Mouse (Mus musculus) urinary bladder, adult 2 months (tissue): Measurements from ENCODE around the gene Dhdh. TPM values are rescaled to one million over a fixed set of nuclear protein-coding genes. Genes with fewer than 3 reads are reported as not detected.
A peak's percentile ranks its signal among the peaks of the same experiment; 100 is the strongest.

Experiments used
- DNase-seq: peaks from one replicate; pipeline ENCODE4 v3.0.0; 2022; ENCODE audit warnings: low spot score
- polyA plus RNA-seq: library from polyadenylated mRNA; depleted of rRNA; stranded (reverse); fragments of >200 nt; gene quantifications from 2 replicates; pipeline ENCODE4 v1.2.3, GENCODE M21; 2012; rRNA removed

Gene Dhdh
- polyA plus RNA-seq, 1 experiment = 5.7 TPM

DNA sequence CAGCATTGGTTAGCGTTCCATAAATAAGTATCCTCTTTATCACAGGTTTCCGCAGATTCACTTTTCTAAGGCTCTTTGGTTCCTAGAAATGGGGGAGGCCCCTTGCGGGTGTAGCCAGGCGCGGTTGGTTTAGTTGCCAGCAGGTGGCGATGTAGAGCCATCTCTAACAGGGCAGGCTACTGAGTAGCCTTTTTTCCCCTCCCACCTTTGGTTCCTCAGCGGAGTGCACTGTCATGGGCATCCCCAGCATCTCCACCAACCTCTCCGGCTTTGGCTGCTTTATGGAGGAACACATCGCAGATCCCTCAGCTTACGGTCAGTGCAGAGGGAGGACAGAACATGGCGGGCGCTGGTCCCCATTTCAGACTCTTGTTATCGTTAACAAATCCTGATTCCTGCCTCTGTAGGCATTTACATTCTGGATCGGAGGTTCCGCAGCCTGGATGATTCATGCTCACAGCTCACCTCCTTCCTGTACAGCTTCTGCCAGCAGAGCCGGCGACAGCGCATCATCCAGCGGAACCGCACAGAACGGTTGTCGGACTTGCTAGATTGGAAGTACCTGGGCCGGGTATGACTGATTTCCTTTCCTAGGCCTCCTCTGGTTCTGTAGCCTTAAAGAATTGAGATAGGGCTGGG is 37.1 kb downstream of the Dhdh start:
- DNase-seq = no peak

DNA sequence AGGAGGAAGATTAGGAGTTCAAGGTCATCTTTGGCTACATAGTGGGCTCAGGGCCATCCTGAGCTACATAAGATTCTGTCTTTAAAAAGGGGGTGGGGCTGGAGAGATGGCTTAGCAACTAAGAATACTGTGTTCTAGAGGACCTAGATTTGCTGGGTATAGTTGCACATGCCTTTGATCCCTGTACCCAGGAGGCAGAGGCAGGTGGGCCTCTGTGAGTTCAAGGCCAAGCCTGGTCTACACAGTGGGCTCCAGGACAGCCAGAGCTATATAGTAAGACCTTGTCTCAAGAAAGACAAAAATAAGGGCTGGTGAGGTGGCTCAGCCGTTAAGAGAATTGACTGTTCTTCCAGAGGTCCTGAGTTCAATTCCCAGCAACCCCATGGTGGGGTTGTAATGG is 38.6 kb downstream of the Dhdh start:
- no peak for DNase-seq

DNA sequence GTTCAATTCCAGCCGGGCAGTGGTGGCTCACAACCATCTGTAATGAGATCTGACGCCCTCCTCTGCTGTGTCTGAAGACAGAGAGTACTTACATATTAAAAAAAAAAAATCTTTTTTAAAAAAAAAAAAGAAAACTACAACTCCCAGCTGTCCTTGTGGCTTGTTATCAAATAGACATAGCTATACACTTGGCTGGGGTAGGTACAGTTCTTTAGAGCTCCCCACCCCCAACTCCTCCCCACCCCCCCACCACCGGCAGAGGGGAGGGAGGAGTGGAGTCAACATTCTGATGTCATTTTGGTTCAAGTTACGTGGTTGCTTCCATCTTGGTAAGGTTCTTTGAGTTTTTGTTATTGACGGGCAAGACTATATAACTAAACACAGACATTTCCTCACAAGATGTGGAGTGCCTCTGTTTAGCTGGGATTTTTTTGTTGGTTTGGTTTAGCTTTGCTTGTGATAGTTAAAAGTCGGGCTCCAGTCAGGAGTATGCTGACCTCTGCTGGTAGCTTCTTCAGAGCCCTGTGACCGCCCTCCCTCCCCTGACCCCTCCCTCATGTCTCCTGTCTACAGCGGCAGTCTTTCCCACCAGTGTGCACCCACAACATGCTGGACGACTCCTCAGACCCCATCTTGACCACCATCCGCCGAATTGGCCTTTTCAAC is 41.1 kb downstream of the Dhdh start:
- no peak for DNase-seq

DNA sequence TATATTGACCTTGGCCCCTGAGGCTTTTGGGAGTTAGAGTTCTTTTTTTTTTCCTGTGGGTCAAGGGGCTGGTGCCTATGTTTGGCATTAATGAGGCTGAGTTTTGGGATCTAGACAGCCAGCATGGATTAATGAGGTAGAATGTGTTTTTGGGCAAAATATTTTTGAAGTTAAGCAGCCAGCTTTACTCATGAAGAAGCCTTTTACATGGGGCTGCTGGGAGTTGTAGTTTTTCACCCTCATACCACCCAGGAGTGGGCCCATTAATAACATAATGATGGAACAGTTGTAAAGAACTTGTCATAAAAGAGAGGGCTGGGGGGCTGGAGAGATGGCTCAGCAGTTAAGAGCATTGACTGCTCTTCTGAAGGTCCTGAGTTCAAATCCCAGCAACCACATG is 42.0 kb downstream of the Dhdh start:
- no peak for DNase-seq

DNA sequence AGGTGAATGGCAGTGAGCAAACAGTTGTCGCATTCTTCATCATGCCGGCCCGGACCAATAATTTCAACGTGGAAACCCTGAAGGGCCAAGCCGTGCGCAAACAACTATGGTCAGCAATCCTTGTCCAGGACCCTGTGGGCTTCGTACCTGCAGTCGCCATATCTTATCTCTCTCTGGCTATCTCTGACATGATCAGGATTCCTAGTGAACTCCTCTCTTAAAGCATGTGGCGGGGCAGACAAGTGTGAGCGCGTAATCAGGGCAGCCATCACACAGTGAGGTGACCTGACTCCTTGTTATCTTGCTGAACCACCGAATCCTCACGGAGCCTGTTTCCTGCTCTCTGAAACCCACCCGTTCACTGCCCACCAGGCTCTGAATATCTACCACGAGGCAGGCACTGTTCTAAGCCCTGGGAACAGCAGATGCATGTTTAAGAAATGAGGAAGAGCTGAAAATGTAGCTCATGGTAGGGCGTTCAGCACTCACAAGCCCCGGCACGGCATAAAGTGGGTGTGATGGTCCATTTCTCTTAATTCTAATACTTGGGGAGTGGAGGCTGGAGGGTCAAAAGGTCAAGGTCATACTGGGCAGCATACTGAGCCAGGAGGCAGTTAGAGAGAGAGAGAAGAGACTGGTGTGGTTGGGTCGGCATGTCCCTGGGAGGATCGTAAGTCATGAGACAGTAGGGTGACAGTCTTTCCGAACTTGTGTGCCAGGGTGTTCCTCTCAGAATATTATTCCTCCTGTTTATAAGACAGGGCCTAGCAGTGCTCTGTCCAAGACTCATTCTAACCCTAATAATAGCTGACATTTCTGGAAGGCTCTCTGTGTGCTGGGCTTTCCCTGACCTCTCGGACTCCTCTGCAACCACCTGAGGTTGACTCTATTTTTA is 44.8 kb downstream of the Dhdh start:
- no peak for DNase-seq

DNA sequence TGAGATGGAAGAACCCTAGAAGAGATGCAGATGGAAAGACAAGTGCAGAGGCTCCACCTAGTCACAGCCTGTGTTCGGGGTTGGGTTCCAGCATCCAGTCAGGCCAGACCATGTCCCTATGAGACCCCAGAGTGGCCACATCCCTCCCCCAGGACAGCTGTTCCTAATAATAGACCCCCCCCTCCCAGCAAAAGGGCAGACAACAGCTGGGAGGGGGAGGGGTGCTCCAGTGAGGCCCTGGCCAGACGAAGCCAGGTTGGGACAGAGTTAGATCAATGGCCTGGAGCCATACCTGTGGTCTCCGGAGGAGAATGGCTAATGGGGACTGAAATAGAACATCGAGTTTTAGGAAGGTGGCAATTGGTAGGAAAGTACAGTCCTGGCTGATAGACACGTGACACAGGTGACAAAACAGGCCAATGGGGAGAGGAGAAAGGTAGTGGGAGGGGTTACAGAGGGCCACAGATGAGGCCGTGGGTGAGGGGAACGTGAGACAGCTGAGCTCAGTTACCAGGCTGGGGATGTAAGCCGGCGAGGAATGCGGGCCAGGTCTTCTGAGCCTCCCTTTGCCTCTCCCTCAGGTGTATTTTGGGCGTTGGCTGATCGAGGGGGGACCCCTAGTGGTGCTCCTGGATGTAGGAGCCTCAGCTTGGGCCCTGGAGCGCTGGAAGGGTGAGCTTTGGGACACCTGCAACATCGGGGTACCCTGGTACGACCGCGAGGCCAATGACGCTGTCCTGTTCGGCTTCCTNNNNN is 50.9 kb downstream of the Dhdh start, which contains the start of gene Ruvbl2:
Gene Ruvbl2, minus strand, starts transcription at position 576 of the 756 bp plus-strand sequence.
- no peak for DNase-seq

DNA sequence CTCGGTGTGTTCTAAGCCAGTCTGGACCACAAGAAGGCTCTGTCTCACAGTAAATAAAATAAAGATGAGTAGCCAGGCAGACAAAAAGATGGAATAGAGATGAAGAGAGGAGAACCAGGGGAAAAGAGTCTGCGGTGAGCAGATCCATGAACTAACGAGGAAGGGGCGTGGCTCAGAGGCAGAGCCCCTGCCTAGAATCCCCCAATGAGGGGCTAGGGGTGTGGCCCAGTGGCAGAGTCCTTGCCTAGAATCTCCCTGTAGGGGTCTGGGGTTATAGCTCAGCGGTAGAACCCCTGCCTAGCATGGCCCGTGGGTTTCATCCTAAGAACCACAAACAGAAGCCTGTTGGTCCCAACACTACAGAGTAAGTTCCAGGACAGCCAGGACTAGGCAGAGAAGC is 51.6 kb downstream of the Dhdh start:
- no peak for DNase-seq

DNA sequence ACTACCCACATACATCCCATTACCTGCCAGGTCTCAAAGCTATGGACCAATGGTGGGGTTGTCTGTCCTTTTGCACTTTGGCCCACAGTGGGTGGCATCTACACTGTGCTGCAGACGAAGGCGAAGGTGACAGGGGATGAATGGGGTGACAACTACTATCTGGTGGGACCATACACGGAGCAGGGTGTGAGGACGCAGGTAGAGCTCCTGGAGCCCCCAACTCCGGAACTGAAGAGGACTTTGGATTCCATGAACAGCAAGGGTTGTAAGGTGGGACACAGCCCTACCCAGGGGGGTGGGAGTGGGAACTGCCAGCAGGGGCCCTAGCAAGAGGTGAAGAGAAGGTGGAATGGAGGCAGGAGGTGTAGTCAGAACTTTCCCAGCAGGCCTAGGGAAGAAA is 52.2 kb downstream of the Dhdh start:
- DNase-seq = no peak

DNA sequence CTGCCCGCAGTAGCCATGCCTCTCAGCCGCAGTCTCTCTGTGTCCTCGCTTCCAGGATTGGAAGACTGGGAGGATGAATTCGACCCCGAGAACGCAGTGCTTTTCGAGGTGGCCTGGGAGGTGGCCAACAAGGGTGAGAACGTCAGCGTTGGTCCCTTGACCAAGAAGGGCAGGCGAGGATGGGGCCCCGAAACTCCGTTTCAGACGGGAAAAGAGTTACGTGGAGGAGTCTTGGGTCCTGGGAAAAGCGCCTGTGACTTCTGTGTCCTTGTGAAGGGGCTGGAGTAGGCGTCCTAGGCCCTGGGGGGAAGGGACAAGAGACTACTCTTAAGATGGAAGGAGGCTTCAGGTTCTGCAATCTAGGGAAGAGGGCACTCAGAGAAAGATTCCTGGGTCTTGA is 53.6 kb downstream of the Dhdh start:
- no peak for DNase-seq

DNA sequence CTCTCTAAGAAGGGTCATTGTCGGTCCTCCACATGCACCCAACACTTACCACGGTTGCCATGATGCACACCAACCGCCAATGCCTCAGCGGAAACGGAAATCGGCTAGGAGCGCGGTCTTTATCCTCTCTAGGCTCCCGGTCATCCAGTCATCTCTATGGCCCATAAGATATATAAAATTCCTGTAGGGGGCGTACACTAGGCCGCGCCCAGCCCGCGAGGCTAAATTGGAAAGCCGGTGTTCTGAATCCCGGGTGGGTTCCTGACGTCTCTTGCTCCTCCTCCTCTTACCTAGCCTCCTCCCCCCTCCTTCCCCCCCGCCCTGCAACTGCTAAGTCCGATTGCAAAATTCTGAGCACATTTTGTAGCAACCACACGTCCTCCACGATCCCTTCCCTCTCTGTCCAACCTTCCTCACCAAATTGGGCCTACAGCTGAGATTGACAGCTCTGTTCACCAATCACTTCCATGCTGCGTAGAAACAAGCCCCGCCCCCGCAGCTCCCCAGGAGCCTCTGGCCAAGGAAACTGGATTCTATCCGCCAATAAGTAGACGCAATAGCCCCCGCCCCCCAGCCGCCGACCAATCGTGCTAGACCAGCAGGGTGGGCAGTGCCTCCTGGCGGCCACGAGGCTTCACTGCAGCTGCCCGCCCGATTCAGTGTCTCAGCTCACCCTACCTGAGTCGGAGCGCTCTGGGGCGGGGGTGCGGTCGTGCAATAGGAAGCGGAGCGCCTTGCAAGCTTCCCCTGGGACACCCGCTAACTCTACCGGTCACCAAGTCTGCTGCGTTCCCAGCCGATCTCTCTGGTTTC is 54.2 kb downstream of the Dhdh start, which contains the start of gene Gys1:
Gene Gys1, plus strand, starts transcription at position 642 of the 813 bp plus-strand sequence.
- peak; percentile 98 for DNase-seq

DNA sequence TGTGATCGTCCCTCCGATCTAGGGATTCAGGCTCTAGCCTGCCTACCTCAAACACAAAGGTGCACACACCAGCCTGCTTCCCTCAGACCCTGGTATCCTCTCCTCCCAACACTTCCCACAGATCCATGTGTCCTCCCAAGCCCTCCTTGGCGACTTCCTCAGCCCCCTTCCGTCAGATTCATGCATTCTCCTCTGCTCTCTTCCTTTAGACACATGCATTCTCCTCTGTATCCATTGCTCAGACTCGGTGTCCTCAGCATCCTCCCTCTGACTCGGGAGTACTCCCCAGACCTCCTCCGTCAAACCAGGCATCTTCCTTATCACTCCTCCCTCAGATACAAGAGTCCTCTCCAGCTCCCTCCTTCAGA is 54.8 kb downstream of the Dhdh start:
- no peak for DNase-seq

DNA sequence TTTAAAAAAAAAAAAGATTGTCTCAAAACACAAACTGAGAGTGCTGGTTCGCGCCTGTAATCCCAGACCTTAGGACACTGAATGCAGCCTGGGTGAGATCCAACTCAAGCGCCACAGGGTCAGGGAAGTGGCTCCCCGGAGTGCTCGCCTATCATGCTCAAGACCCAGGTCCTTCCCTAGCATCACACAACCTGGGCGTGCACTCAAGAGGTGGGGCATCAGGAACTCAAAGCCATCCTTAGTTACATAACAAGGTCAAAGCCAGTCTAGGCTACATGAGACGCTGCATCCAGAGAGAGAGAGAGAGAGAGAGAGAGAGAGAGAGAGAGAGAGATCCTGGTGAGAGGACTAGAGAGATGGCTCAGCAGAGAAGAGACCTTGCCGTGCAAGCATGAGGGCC is 62.0 kb downstream of the Dhdh start:
- DNase-seq = no peak

DNA sequence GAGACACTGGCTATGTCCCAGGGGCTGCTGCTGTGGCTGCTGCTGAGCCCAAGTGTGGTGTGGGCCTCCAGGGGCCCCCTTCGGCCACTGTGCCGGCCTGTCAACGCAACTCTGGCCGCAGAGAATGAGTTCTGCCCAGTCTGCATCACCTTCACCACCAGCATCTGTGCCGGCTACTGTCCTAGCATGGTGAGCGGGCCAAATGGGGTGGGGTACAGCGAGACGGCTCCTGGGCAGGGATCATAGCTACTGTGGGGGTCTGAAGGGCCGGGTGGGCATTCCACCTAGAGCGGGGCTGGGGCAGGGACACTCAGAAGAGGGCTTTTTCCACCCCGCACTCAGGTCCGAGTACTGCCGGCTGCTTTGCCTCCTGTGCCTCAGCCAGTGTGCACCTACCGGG is 67.4 kb downstream of the Dhdh start:
- no peak for DNase-seq

Other genes with a start within 250 kb of the Dhdh start
- 12.3 and 15.1 TPM in 2 replicates for gene Cd37, start 249.7 kb downstream of the Dhdh start, polyA plus RNA-seq
- not detected in 2 replicates for gene Slc6a16, start 247.7 kb downstream of the Dhdh start, polyA plus RNA-seq
- gene Slc6a21, start 211.3 kb downstream of the Dhdh start, polyA plus RNA-seq = not detected in 2 replicates
- 33.6 and 39.8 TPM in 2 replicates for gene Trpm4, start 155.0 kb downstream of the Dhdh start, polyA plus RNA-seq
- gene Hrc, start 153.5 kb downstream of the Dhdh start, polyA plus RNA-seq = 0.59 and 1.1 TPM in 2 replicates
- gene Ppfia3, start 121.8 kb downstream of the Dhdh start, polyA plus RNA-seq = 1.4 and 1.9 TPM in 2 replicates
- 19.2 and 21.0 TPM in 2 replicates for gene Lin7b, start 118.2 kb downstream of the Dhdh start, polyA plus RNA-seq
- gene Snrnp70, start 93.1 kb downstream of the Dhdh start, polyA plus RNA-seq = 364 and 412 TPM in 2 replicates
- 0.03 and 0.07 TPM in 2 replicates for gene Kcna7, start 83.2 kb downstream of the Dhdh start, polyA plus RNA-seq
- 2.9 and 4.2 TPM in 2 replicates for gene Ntf5, start 75.1 kb downstream of the Dhdh start, polyA plus RNA-seq
- 0.14 TPM in 1 of 2 replicates, not detected in the other for gene Lhb, start 68.0 kb downstream of the Dhdh start, polyA plus RNA-seq
- 39.3 TPM in 2 replicates for gene Gys1, start 54.0 kb downstream of the Dhdh start, polyA plus RNA-seq
- gene Ruvbl2, start 50.7 kb downstream of the Dhdh start, polyA plus RNA-seq = 35.8 and 41.4 TPM in 2 replicates
- 1,966 and 2,293 TPM in 2 replicates for gene Ftl1, start 28.9 kb downstream of the Dhdh start, polyA plus RNA-seq
- gene Bax, start 21.9 kb downstream of the Dhdh start, polyA plus RNA-seq = 78.4 and 113 TPM in 2 replicates
- gene Tulp2, start 6.9 kb downstream of the Dhdh start, polyA plus RNA-seq = 0.43 and 0.56 TPM in 2 replicates
- gene Gm45808, start 2.0 kb downstream of the Dhdh start, polyA plus RNA-seq = 0.29 and 0.31 TPM in 2 replicates
- gene Nucb1, start 21.6 kb upstream of the Dhdh start, polyA plus RNA-seq = 225 and 264 TPM in 2 replicates
- gene Ppp1r15a, start 37.5 kb upstream of the Dhdh start, polyA plus RNA-seq = 27.8 and 30.5 TPM in 2 replicates
- gene Plekha4, start 37.5 kb upstream of the Dhdh start, polyA plus RNA-seq = 11.7 and 14.3 TPM in 2 replicates
- gene Hsd17b14, start 66.1 kb upstream of the Dhdh start, polyA plus RNA-seq = 23.3 and 24.5 TPM in 2 replicates
- gene Bcat2, start 81.3 kb upstream of the Dhdh start, polyA plus RNA-seq = 48.1 and 58.5 TPM in 2 replicates
- not detected in 2 replicates for gene Fgf21, start 126.7 kb upstream of the Dhdh start, polyA plus RNA-seq
- gene Fut1, start 128.5 kb upstream of the Dhdh start, polyA plus RNA-seq = 0.04 TPM in 1 of 2 replicates, not detected in the other
- gene Izumo1, start 133.0 kb upstream of the Dhdh start, polyA plus RNA-seq = 0.23 and 0.27 TPM in 2 replicates
- gene Rasip1, start 138.7 kb upstream of the Dhdh start, polyA plus RNA-seq = 7.3 and 11.8 TPM in 2 replicates
- 8.4 and 11.3 TPM in 2 replicates for gene Mamstr, start 151.2 kb upstream of the Dhdh start, polyA plus RNA-seq
- gene Fut2, start 177.6 kb upstream of the Dhdh start, polyA plus RNA-seq = 1.8 and 3.3 TPM in 2 replicates
- gene Ntn5, start 195.2 kb upstream of the Dhdh start, polyA plus RNA-seq = 0.06 and 0.08 TPM in 2 replicates
- 0.09 and 0.14 TPM in 2 replicates for gene Sec1, start 205.6 kb upstream of the Dhdh start, polyA plus RNA-seq
- gene Car11, start 211.0 kb upstream of the Dhdh start, polyA plus RNA-seq = 25.0 and 29.8 TPM in 2 replicates
- gene Dbp, start 216.3 kb upstream of the Dhdh start, polyA plus RNA-seq = 335 and 503 TPM in 2 replicates
- gene Rpl18, start 226.7 kb upstream of the Dhdh start, polyA plus RNA-seq = 594 and 906 TPM in 2 replicates
- 22.1 and 25.6 TPM in 2 replicates for gene Sphk2, start 229.2 kb upstream of the Dhdh start, polyA plus RNA-seq
- 1.3 and 1.5 TPM in 2 replicates for gene Fam83e, start 232.4 kb upstream of the Dhdh start, polyA plus RNA-seq
- not detected in 2 replicates for gene Spaca4, start 237.0 kb upstream of the Dhdh start, polyA plus RNA-seq